Mouse (Mus musculus): ENCODE results near the gene Sptb. TPM values are rescaled to one million over a fixed set of nuclear protein-coding genes. Genes with fewer than 3 reads are reported as not detected.

Sptb gene
- polyA plus RNA-seq, 1 experiment from 2014 or later: 2.4 TPM

- Histone ChIP-seq H3K9me3 (replicated peaks; ENCODE audit: control insufficient read depth, low read length) (no peaks in the 10 kb centered on the region), H3K4me3 (ENCODE audit: low read depth, low read length) (no peak overlapping the region), H3K27me3 (ENCODE audit: control insufficient read depth, insufficient read depth, low read length) (no peaks in the 10 kb centered on the region), H3K4me1 (ENCODE audit: control insufficient read depth, insufficient read depth, low read length) (no peaks in the 10 kb centered on the region), H3K4me2 (ENCODE audit: low read depth, low read length) (no peak overlapping the region), H3K9ac (replicated peaks; ENCODE audit: low read length) (no peak overlapping the region), H3K36me3 (replicated peaks; ENCODE audit: control insufficient read depth, insufficient read depth, low read depth, low read length) (no peaks in the 10 kb centered on the region), H3K27ac (replicated peaks; ENCODE audit: low read depth, low read length) (no peak overlapping the region)
- ATAC-seq (replicated peaks; ENCODE audit: insufficient number of reproducible peaks, low FRiP score, low TSS enrichment, low read depth): no peak
- no peak for DNase-seq (ENCODE audit: low spot score)
- WGBS: 77% methylated on average over 5 of the region's 5 CpGs
Observed at GRCm38 (mm10) chr12:76558206-76558605, 152.1 kb downstream of the Sptb start.

GRCm38 (mm10) chr12:76556745-76557389, 153.5 kb downstream of the Sptb start:
- DNase-seq (ENCODE audit: low spot score) (no peak), ATAC-seq (replicated peaks; ENCODE audit: insufficient number of reproducible peaks, low FRiP score, low TSS enrichment, low read depth) (peak; percentile 39; the same call in 1 of the 2 replicates)
- Histone ChIP-seq H3K27ac (replicated peaks; ENCODE audit: low read depth, low read length) (no peak overlapping the region), H3K4me2 (ENCODE audit: low read depth, low read length) (no peak overlapping the region), H3K9me3 (replicated peaks; ENCODE audit: control insufficient read depth, low read length) (no peaks in the 10 kb centered on the region), H3K27me3 (ENCODE audit: control insufficient read depth, insufficient read depth, low read length) (no peaks in the 10 kb centered on the region), H3K4me3 (ENCODE audit: low read depth, low read length) (no peak overlapping the region), H3K4me1 (ENCODE audit: control insufficient read depth, insufficient read depth, low read length) (no peaks in the 10 kb centered on the region), H3K36me3 (replicated peaks; ENCODE audit: control insufficient read depth, insufficient read depth, low read depth, low read length) (no peaks in the 10 kb centered on the region), H3K9ac (replicated peaks; ENCODE audit: low read length) (no peak overlapping the region)
- 10% methylated on average over 6 of the region's 6 CpGs for WGBS

GRCm38 (mm10) chr12:76556187-76556586, 154.2 kb downstream of the Sptb start:
- Histone ChIP-seq H3K9ac (replicated peaks; ENCODE audit: low read length) (no peak overlapping the region), H3K4me2 (ENCODE audit: low read depth, low read length) (no peak overlapping the region), H3K36me3 (replicated peaks; ENCODE audit: control insufficient read depth, insufficient read depth, low read depth, low read length) (no peaks in the 10 kb centered on the region), H3K4me3 (ENCODE audit: low read depth, low read length) (no peak overlapping the region), H3K27me3 (ENCODE audit: control insufficient read depth, insufficient read depth, low read length) (no peaks in the 10 kb centered on the region), H3K4me1 (ENCODE audit: control insufficient read depth, insufficient read depth, low read length) (no peaks in the 10 kb centered on the region), H3K27ac (replicated peaks; ENCODE audit: low read depth, low read length) (no peak overlapping the region), H3K9me3 (replicated peaks; ENCODE audit: control insufficient read depth, low read length) (no peaks in the 10 kb centered on the region)
- DNase-seq (ENCODE audit: low spot score) (no peak), ATAC-seq (replicated peaks; ENCODE audit: insufficient number of reproducible peaks, low FRiP score, low TSS enrichment, low read depth) (no peak)
- 74% methylated on average over 7 of the region's 7 CpGs for WGBS

GRCm38 (mm10) chr12:76554871-76555386, 155.4 kb downstream of the Sptb start:
- ATAC-seq (replicated peaks; ENCODE audit: insufficient number of reproducible peaks, low FRiP score, low TSS enrichment, low read depth) (no peak), DNase-seq (ENCODE audit: low spot score) (no peak)
- Histone ChIP-seq H3K4me3 (ENCODE audit: low read depth, low read length) (no peak overlapping the region), H3K9ac (replicated peaks; ENCODE audit: low read length) (no peak overlapping the region), H3K4me2 (ENCODE audit: low read depth, low read length) (no peak overlapping the region), H3K27me3 (ENCODE audit: control insufficient read depth, insufficient read depth, low read length) (no peaks in the 10 kb centered on the region), H3K36me3 (replicated peaks; ENCODE audit: control insufficient read depth, insufficient read depth, low read depth, low read length) (no peaks in the 10 kb centered on the region), H3K4me1 (ENCODE audit: control insufficient read depth, insufficient read depth, low read length) (no peaks in the 10 kb centered on the region), H3K9me3 (replicated peaks; ENCODE audit: control insufficient read depth, low read length) (no peaks in the 10 kb centered on the region), H3K27ac (replicated peaks; ENCODE audit: low read depth, low read length) (no peak overlapping the region)
- 80% methylated on average over 3 of the region's 3 CpGs for WGBS

- no peak overlapping the region for H3K27ac ChIP-seq (replicated peaks; ENCODE audit: low read depth, low read length)
- H3K9ac ChIP-seq (replicated peaks; ENCODE audit: low read length): no peak overlapping the region
- 80% methylated on average over 3 of the region's 3 CpGs for WGBS
- no peaks in the 10 kb centered on the region for H3K4me1 ChIP-seq (ENCODE audit: control insufficient read depth, insufficient read depth, low read length)
- no peak overlapping the region for H3K4me3 ChIP-seq (ENCODE audit: low read depth, low read length)
- DNase-seq (ENCODE audit: low spot score): no peak
- H3K27me3 ChIP-seq (ENCODE audit: control insufficient read depth, insufficient read depth, low read length): no peaks in the 10 kb centered on the region
- no peaks in the 10 kb centered on the region for H3K36me3 ChIP-seq (replicated peaks; ENCODE audit: control insufficient read depth, insufficient read depth, low read depth, low read length)
- no peak for ATAC-seq (replicated peaks; ENCODE audit: insufficient number of reproducible peaks, low FRiP score, low TSS enrichment, low read depth)
- H3K4me2 ChIP-seq (ENCODE audit: low read depth, low read length): no peak overlapping the region
- no peaks in the 10 kb centered on the region for H3K9me3 ChIP-seq (replicated peaks; ENCODE audit: control insufficient read depth, low read length)
Observed at GRCm38 (mm10) chr12:76554392-76554791, 156.0 kb downstream of the Sptb start.

- DNase-seq (ENCODE audit: low spot score) (no peak), ATAC-seq (replicated peaks; ENCODE audit: insufficient number of reproducible peaks, low FRiP score, low TSS enrichment, low read depth) (no peak)
- no peak overlapping the region for H3K4me3 ChIP-seq (ENCODE audit: low read depth, low read length)
- no peak overlapping the region for H3K27ac ChIP-seq (replicated peaks; ENCODE audit: low read depth, low read length)
- no peak overlapping the region for H3K4me2 ChIP-seq (ENCODE audit: low read depth, low read length)
- no peak overlapping the region for H3K9ac ChIP-seq (replicated peaks; ENCODE audit: low read length)
- 77% methylated on average over 7 of the region's 7 CpGs for WGBS
- no peaks in the 10 kb centered on the region for H3K27me3 ChIP-seq (ENCODE audit: control insufficient read depth, insufficient read depth, low read length)
- H3K36me3 ChIP-seq (replicated peaks; ENCODE audit: control insufficient read depth, insufficient read depth, low read depth, low read length): no peaks in the 10 kb centered on the region
- no peaks in the 10 kb centered on the region for H3K9me3 ChIP-seq (replicated peaks; ENCODE audit: control insufficient read depth, low read length)
- no peaks in the 10 kb centered on the region for H3K4me1 ChIP-seq (ENCODE audit: control insufficient read depth, insufficient read depth, low read length)
Observed at GRCm38 (mm10) chr12:76553917-76554316, 156.4 kb downstream of the Sptb start.

GRCm38 (mm10) chr12:76552958-76553357, 157.4 kb downstream of the Sptb start:
- Histone ChIP-seq H3K9me3 (replicated peaks; ENCODE audit: control insufficient read depth, low read length) (no peaks in the 10 kb centered on the region), H3K4me2 (ENCODE audit: low read depth, low read length) (no peak overlapping the region), H3K27me3 (ENCODE audit: control insufficient read depth, insufficient read depth, low read length) (no peaks in the 10 kb centered on the region), H3K9ac (replicated peaks; ENCODE audit: low read length) (no peak overlapping the region), H3K36me3 (replicated peaks; ENCODE audit: control insufficient read depth, insufficient read depth, low read depth, low read length) (no peaks in the 10 kb centered on the region), H3K27ac (replicated peaks; ENCODE audit: low read depth, low read length) (no peak overlapping the region), H3K4me3 (ENCODE audit: low read depth, low read length) (no peak overlapping the region), H3K4me1 (ENCODE audit: control insufficient read depth, insufficient read depth, low read length) (peaks cover under 1% of the 10 kb centered on the region; the same call in 1 of the 2 replicates)
- ATAC-seq (replicated peaks; ENCODE audit: insufficient number of reproducible peaks, low FRiP score, low TSS enrichment, low read depth) (no peak), DNase-seq (ENCODE audit: low spot score) (no peak)
- WGBS: 84% methylated on average over 4 of the region's 4 CpGs

GRCm38 (mm10) chr12:76552321-76552720, 158.0 kb downstream of the Sptb start:
- Histone ChIP-seq H3K27me3 (ENCODE audit: control insufficient read depth, insufficient read depth, low read length) (no peaks in the 10 kb centered on the region), H3K9me3 (replicated peaks; ENCODE audit: control insufficient read depth, low read length) (no peaks in the 10 kb centered on the region), H3K4me3 (ENCODE audit: low read depth, low read length) (no peak overlapping the region), H3K36me3 (replicated peaks; ENCODE audit: control insufficient read depth, insufficient read depth, low read depth, low read length) (no peaks in the 10 kb centered on the region), H3K4me1 (ENCODE audit: control insufficient read depth, insufficient read depth, low read length) (peaks cover 3% of the 10 kb centered on the region; the same call in 1 of the 2 replicates), H3K9ac (replicated peaks; ENCODE audit: low read length) (no peak overlapping the region), H3K27ac (replicated peaks; ENCODE audit: low read depth, low read length) (no peak overlapping the region), H3K4me2 (ENCODE audit: low read depth, low read length) (no peak overlapping the region)
- ATAC-seq (replicated peaks; ENCODE audit: insufficient number of reproducible peaks, low FRiP score, low TSS enrichment, low read depth): no peak
- 81% methylated on average over 8 of the region's 8 CpGs for WGBS
- DNase-seq (ENCODE audit: low spot score): no peak

All from embryonic facial prominence, embryonic 11.5 days (tissue).